Mouse (Mus musculus) limb, embryonic 13.5 days (tissue): Measurements from ENCODE around the gene Tssk1. TPM values are rescaled to one million over a fixed set of nuclear protein-coding genes. Genes with fewer than 3 reads are reported as not detected.

Experiments
- ATAC-seq: fragments of 200-750 bp; cut with Nextera tagmentation; 2 replicates; pipeline ENCODE4 v1.8.0; 2017; ENCODE audit warnings: low read depth, moderate number of reproducible peaks, moderate TSS enrichment; ENCODE audit not compliant: low FRiP score
- H3K27ac ChIP-seq: fragments of 300-500 bp; sonication (generic); 2 replicates; pipeline ENCODE4 v1.5.1; 2015; ENCODE audit warnings: inconsistent platforms, mild to moderate bottlenecking, moderate library complexity
- H3K27me3 ChIP-seq: fragments of 300-500 bp; sonication (generic); 2 replicates; pipeline ENCODE4 v1.6.1; 2015; ENCODE audit warnings: mild to moderate bottlenecking, inconsistent platforms
- H3K36me3 ChIP-seq: fragments of 300-500 bp; sonication (generic); 2 replicates; pipeline ENCODE4 v1.6.1; 2015; ENCODE audit warnings: inconsistent platforms, mild to moderate bottlenecking, moderate library complexity
- H3K4me1 ChIP-seq: fragments of 300-500 bp; sonication (generic); 2 replicates; pipeline ENCODE4 v1.6.1; 2015; ENCODE audit warnings: inconsistent platforms
- H3K4me2 ChIP-seq: fragments of 300-500 bp; sonication (generic); replicated peaks from 2 replicates; pipeline ENCODE4 v1.6.1; 2015; ENCODE audit warnings: inconsistent platforms, mild to moderate bottlenecking, moderate library complexity
- H3K4me3 ChIP-seq: fragments of 300-500 bp; sonication (generic); 2 replicates; pipeline ENCODE4 v1.5.1; 2015; ENCODE audit warnings: moderate library complexity, mild to moderate bottlenecking, inconsistent platforms
- H3K9ac ChIP-seq: fragments of 300-500 bp; sonication (generic); 2 replicates; pipeline ENCODE4 v1.6.1; 2015; ENCODE audit warnings: mild to moderate bottlenecking, inconsistent platforms
- H3K9me3 ChIP-seq: fragments of 300-500 bp; sonication (generic); 2 replicates; pipeline ENCODE4 v1.6.1; 2016; ENCODE audit warnings: inconsistent platforms
- WGBS: fragments of 180-500 bp; shearing (Covaris S2); methylation state at CpG from one replicate; pipeline ENCODE4 v1.1.7; 2015; 5-methylcytosine and 5-hydroxymethylcytosine counted together
- polyA plus RNA-seq: library from polyadenylated mRNA; unstranded; fragments of >200 nt; fragmentation: Nextera tagmentation; extraction: Ambion mirVana; gene quantifications from 2 replicates; pipeline ENCODE4 v1.2.1, GENCODE M21; 2015

The Tssk1 gene
- polyA plus RNA-seq, 1 experiment from 2014 or later, result 0.04 TPM

DNA sequence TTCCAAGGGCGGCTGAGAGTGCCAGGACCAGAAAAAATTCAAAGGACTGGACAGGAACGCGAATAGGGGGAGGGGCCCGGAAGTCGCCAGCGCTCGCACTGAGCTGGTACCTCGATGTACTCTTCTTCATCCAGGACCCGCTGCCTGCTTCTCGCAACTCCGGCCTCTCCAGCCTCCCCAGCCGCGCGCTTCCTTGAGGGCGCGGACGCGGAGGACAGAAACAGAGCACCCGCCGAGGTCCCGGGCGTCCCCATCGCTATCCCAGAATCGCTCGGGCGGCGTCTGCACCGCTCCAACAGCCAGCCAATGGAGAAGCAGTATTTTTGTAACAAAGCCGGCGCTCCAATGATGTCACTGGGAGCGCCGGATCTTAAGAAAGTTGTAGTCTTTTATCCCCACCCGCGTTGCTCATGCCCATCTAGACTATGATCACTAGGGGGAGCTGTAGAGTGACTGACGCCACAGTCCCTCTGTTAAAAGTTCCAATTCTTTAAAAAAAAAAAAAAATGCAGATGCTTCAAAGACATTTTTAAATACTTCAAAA is 17.1 kb downstream of the Tssk1 start, which contains the start of gene Ess2:
TSS of gene Ess2 (minus strand) at position 297 of the 544 bp plus-strand sequence.
- Histone ChIP-seq H3K9me3 (no peaks in the 10 kb centered on the region), H3K9ac (peak within 1 kb of the TSS; percentile 78), H3K27ac (peak within 1 kb of the TSS; percentile 48; the same call in 1 of the 2 replicates), H3K27me3 (peaks cover 46% of the 10 kb centered on the region), H3K4me3 (peak within 1 kb of the TSS; percentile 75), H3K36me3 (peaks cover 34% of the 10 kb centered on the region), H3K4me1 (peaks cover 24% of the 10 kb centered on the region), H3K4me2 (peak within 1 kb of the TSS; percentile 98)
- under 1% methylated on average over 35 of the region's 35 CpGs for WGBS
- ATAC-seq, result peak; percentile 95

DNA sequence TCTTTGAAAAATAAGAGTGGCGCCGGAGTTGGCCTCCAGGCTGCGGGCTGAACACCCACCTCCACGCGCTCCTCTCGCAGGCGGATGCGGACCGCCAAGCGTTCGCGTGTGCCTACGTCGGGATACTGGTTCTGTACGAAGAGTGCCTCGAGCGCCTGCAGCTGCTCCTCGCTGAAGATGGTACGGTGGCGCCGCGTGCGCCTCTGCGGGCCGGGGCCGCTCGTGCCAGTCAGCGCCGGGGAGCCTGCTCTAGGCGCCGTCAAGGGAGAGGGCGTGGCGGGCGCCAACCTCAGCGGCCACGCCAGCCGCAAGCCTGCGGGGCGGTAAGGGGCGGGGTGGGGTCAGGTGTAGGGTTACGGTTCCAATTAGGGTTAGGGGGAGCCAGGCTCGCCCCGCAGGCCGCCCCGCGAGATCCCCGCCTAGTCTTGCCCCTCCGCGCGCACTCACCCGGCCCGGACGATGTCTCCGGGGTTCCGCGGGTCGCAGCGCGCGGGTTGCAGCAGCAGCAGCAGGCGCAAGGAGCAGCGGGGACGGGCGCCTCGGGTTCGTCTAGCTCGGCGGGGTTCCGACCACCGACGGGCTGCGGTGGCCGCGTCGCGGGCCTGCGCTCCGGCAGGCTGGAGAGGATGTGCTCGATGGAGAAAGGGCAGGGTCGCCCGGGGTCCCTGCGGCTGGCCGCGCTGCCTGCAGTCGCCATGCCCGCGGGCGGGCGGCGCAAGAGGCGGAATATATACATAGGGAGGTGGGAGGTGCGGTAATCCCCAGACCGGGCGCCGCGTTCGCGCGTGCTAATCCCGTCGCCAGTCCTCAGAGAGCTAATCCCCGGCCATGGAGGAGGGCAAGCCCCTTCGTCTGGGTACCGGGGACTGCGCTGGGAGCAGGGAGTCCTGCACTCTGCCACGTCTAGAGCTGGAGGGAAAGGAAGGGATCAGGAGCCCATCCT is 20.6 kb downstream of the Tssk1 start, which contains the start of gene Gsc2:
TSS of gene Gsc2 (minus strand) at position 753 of the 943 bp plus-strand sequence.
- Histone ChIP-seq H3K4me1 (peaks cover 24% of the 10 kb centered on the region), H3K4me2 (peak within 1 kb of the TSS; percentile 72), H3K27ac (no peak within 1 kb of the TSS), H3K4me3 (peak within 1 kb of the TSS; percentile 45), H3K27me3 (peaks cover 79% of the 10 kb centered on the region), H3K9me3 (no peaks in the 10 kb centered on the region), H3K36me3 (no peaks in the 10 kb centered on the region), H3K9ac (peak within 1 kb of the TSS; percentile 60)
- WGBS, result under 1% methylated on average over 106 of the region's 106 CpGs
- no peak for ATAC-seq

DNA sequence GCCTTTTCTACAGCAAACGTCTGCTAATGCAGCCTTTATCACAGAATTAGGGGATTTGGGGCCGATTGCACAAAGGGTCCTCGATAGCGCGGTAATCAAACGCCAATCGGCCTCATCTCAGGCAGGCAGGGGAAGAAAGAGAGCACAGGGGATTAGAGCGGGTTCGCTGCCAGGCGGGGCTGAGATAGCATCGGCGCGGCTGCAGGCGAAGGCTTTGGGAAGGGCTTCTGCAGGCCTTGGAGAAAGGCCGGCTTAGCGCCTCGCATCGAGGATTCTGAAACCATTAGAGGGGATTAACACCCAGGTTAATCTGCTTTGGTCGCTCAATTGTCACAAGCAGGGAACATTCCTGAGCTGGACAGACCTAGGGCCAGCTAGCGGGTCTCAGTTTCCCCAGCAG is 26.6 kb downstream of the Tssk1 start:
- 12% methylated on average over 20 of the region's 20 CpGs for WGBS
- peak overlapping the region; percentile 87; the same call in 1 of the 2 replicates for H3K4me3 ChIP-seq

DNA sequence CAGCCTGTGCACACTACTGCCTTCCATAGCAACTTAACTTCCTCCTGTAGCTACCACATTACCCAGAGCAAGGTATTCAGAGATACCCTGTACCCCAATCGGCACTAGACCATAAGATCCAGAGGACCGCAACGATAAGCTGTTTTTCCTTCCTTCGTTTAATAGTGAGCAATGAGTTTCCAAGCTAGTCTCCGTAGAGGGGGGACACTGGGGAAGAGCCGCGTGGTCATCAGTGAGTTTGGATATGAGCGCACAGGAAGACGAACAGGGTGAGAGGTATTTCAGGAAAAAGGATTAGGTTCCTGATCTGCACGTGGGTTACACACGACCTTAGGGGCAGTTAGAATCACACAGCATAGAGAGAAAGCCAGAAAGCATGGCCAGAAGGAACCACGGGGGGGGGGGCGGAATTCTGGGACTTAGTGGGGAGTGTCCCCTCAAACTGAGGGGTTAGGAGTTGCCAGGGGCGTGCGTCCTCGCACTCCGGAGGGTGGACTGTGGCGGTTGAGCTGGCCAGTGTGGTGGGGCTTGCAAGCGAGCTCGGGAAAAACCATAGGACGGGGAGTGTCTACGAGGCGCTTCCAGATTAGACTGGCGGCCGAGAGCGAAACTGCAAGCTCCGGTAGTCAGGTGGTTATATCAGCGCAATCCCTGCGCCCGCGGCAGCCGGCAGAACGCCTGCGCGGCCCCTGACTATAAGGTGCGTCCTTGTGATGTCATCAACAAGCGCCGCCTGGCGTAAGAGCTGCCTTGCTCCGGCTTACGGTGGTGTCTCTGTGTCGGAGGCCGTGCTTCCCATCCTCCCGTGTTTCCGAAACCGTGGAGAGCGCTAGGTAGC is 27.5 kb downstream of the Tssk1 start:
- Histone ChIP-seq H3K4me2 (peak overlapping the region; percentile 97), H3K9me3 (no peaks in the 10 kb centered on the region), H3K9ac (peak overlapping the region; percentile 94), H3K27me3 (peaks cover 48% of the 10 kb centered on the region), H3K27ac (peak overlapping the region; percentile 75; the same call in 1 of the 2 replicates), H3K36me3 (peaks cover 15% of the 10 kb centered on the region), H3K4me3 (peak overlapping the region; percentile 87), H3K4me1 (peaks cover 25% of the 10 kb centered on the region)
- 3% methylated on average over 47 of the region's 47 CpGs for WGBS
- peak; percentile 94 for ATAC-seq

More for the DNA sequence above, 26.6 kb downstream of the Tssk1 start:
- no peak overlapping the region for H3K27ac ChIP-seq
- peak overlapping the region; percentile 97 for H3K4me2 ChIP-seq
- peak overlapping the region; percentile 94 for H3K9ac ChIP-seq
- H3K36me3 ChIP-seq, result peaks cover 12% of the 10 kb centered on the region
- H3K9me3 ChIP-seq, result no peaks in the 10 kb centered on the region
- no peak for ATAC-seq
- peaks cover 55% of the 10 kb centered on the region for H3K27me3 ChIP-seq
- peaks cover 23% of the 10 kb centered on the region for H3K4me1 ChIP-seq

DNA sequence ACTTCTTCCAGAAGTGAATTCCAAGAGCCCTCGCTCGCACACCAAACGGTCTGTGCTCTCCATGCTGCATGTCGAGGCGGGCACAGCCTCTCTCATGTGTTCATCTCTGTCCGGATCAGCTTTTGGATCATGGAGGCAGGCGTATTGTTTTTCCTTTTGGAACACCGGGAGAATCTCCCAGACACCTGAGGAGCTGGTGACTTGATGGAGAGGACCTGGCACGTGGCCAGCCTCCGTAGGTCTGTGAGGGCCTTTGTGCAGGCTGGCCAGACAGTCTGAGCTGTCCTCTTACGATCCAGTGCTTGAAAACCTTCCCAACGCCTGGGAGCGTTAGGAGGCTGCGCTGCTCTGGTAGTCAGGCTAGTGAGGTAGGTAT is 28.1 kb downstream of the Tssk1 start:
- Histone ChIP-seq H3K9me3 (no peaks in the 10 kb centered on the region), H3K4me1 (peaks cover 31% of the 10 kb centered on the region), H3K9ac (peak overlapping the region; percentile 94), H3K27ac (peak overlapping the region; percentile 67; the same call in 1 of the 2 replicates), H3K36me3 (peaks cover 15% of the 10 kb centered on the region), H3K4me3 (peak overlapping the region; percentile 87), H3K27me3 (peaks cover 42% of the 10 kb centered on the region), H3K4me2 (peak overlapping the region; percentile 97)
- under 1% methylated on average over 14 of the region's 14 CpGs for WGBS
- no peak; the same call in none of the 2 replicates for ATAC-seq

DNA sequence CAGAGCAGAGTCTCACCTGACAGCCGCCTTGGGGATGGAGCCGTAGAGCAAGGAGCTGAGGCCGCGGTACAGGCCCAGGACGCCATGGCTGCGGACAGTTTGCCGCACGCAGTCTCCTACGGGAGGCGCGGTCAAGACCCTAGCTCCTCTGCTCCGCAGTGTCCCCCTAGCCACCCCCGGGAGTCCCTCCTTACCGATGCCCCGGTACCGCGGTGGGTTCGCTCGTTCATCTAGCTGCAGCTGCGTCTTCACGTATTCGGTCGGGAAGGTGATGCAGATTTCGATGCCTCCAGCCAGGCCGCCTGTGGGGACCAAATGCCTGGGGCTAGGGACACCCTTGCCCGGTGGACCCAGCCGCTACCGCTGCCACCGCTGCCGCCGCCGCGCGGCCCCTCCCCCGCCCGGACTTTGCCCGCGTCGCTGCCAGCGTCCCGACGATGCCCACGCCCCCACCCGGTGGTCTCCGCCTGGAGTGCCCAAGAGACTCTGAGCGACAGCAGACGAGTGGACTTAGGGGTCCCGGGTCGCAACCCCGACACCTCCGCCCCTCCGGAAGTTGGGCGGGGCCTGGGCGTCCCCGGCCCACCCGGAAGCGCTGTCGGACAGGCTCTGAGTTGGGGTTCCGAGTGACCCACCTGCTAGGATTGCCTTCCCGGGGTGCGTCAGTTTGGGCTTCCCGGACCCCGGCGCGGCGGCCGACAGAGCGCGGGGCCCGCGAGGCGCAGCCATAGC is 33.5 kb downstream of the Tssk1 start:
- Histone ChIP-seq H3K27me3 (0 out of 2 replicates have a peak, but pooled peaks cover 3% of the 10 kb centered on the region), H3K4me2 (peak overlapping the region; percentile 89), H3K9me3 (no peaks in the 10 kb centered on the region), H3K27ac (peak overlapping the region; percentile 56; the same call in 1 of the 2 replicates), H3K36me3 (peaks cover 15% of the 10 kb centered on the region), H3K4me3 (peak overlapping the region; percentile 87), H3K9ac (peak overlapping the region; percentile 86), H3K4me1 (peaks cover 25% of the 10 kb centered on the region)
- WGBS, result under 1% methylated on average over 62 of the region's 72 CpGs
- peak; percentile 46; the same call in 1 of the 2 replicates for ATAC-seq

DNA sequence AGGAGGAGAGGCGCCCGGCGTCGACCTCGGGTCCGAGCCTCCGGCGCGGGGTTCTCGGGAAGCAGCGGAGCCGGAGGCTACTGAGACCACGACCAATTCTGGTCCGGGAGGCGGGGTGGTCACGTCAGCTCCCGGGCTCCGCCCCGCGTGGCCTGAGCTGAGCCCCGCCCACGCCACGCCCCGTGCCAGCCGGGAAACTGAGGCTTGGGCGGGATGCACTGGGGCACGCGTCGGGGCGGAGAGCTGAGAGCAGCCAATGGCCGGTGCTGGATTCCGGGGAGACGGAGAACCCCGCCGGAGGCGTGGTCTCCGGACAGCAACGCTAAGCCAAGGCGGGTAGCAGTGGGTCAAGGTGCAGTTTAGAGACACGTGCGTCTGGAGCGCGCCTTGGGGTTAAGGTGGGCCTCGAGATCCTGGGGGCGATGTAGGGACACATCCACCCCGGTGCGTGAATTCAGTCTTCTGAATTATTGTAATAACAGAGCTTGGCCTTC is 34.1 kb downstream of the Tssk1 start, which contains the start of gene Slc25a1:
TSS of gene Slc25a1 (minus strand) at position 133 of the 494 bp plus-strand sequence.
- Histone ChIP-seq H3K9ac (peak within 1 kb of the TSS; percentile 86), H3K27me3 (0 out of 2 replicates have a peak, but pooled peaks cover 3% of the 10 kb centered on the region), H3K4me2 (peak within 1 kb of the TSS; percentile 89), H3K9me3 (no peaks in the 10 kb centered on the region), H3K36me3 (peaks cover 15% of the 10 kb centered on the region), H3K4me1 (peaks cover 19% of the 10 kb centered on the region), H3K27ac (peak within 1 kb of the TSS; percentile 56), H3K4me3 (peak within 1 kb of the TSS; percentile 87)
- WGBS, result under 1% methylated on average over 44 of the region's 47 CpGs
- ATAC-seq, result peak; percentile 74

DNA sequence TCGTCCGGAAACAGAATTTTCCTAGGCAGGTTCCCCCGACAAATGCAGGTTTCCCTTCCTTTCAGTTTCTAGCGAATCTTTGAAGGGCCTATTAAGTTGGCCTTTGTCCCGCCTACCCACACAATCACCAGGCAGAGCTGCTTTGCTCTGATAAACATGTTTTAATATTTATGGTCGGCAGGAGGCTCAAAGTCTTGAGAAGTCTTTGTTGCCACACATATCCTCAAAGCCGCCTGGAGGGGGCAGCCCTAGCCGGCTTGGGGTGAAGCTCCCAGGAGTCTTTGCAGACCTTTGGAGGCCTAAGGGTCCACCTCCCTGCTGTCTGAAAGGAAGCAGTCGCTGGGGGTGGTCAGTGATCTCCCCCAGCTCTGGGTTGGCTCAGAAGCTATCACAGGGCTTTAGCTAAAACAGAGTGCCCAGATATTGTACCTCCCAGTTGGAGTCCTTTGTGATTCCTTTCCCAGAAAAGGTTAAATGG is 34.6 kb downstream of the Tssk1 start:
- Histone ChIP-seq H3K27ac (peak overlapping the region; percentile 56), H3K4me3 (peak overlapping the region; percentile 87), H3K27me3 (0 out of 2 replicates have a peak, but pooled peaks cover 3% of the 10 kb centered on the region), H3K36me3 (peaks cover 15% of the 10 kb centered on the region), H3K4me1 (peaks cover 18% of the 10 kb centered on the region), H3K9me3 (no peaks in the 10 kb centered on the region), H3K4me2 (peak overlapping the region; percentile 89), H3K9ac (peak overlapping the region; percentile 86; the same call in 1 of the 2 replicates)
- ATAC-seq, result peak; percentile 7; the same call in 1 of the 2 replicates
- WGBS, result under 1% methylated on average over 9 of the region's 9 CpGs

DNA sequence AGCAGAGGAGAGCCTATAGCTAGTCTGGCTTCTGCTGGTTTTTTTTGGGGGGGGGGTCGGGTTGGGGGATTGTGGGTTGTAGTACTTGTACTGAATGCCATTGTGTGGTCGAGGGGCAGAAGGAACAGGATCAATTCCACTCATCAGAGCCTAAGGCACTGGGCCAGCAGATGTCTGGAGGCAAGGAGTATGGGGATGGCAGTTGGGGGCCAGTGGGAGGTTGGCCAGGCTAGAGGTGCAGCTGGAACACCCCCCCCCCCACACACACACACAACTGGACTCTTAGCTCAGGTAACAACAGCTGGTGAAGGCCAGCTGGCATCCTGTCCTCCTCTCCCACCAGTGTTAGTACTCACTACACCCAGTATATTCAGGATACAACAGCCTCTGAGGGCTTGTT is 35.2 kb downstream of the Tssk1 start:
- Histone ChIP-seq H3K4me2 (peak overlapping the region; percentile 89), H3K9me3 (no peaks in the 10 kb centered on the region), H3K27me3 (0 out of 2 replicates have a peak, but pooled peaks cover 3% of the 10 kb centered on the region), H3K4me1 (peaks cover 18% of the 10 kb centered on the region), H3K27ac (no peak overlapping the region), H3K36me3 (peaks cover 15% of the 10 kb centered on the region), H3K9ac (no peak overlapping the region), H3K4me3 (no peak overlapping the region)
- no peak for ATAC-seq
- WGBS, result 24% methylated on average over 2 of the region's 2 CpGs

DNA sequence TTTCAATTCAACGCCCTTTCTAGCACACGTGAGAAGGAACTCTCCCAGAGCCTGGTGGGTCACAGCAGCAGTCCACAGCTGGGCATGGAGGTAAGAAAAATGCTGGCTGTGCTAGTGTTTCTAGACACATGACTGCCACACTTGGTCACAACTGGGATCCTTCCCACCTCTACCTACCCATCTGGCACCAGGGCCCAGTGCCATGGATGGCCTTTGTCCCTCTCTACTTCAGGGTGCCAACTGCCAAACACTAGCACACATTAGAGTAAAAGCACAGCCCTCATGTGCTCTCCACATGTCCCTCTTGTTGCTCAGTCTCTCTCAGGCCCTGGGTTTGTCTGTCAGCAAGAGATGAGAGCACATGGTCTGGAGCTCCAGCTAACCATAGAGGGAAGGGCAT is 35.6 kb downstream of the Tssk1 start:
- Histone ChIP-seq H3K4me1 (peaks cover 18% of the 10 kb centered on the region), H3K9me3 (no peaks in the 10 kb centered on the region), H3K4me3 (no peak overlapping the region), H3K9ac (no peak overlapping the region), H3K4me2 (no peak overlapping the region), H3K27me3 (0 out of 2 replicates have a peak, but pooled peaks cover 3% of the 10 kb centered on the region), H3K27ac (no peak overlapping the region), H3K36me3 (peaks cover 13% of the 10 kb centered on the region)
- no peak for ATAC-seq
- WGBS, result 64% methylated on average over 2 of the region's 2 CpGs
